Mouse (Mus musculus) adrenal gland, adult 18-20 months (tissue): ENCODE measurements around the gene Rps27. TPM values are rescaled to one million over a fixed set of nuclear protein-coding genes. Genes with fewer than 3 reads are reported as not detected.

ENCODE experiments used
- DNase-seq, 2 experiments: peaks; one replicate each; pipeline ENCODE4 v3.0.0; 2021 to 2022; ENCODE audit warnings: low spot score in 2 of 2
- total RNA-seq, 2 experiments: library from RNA; stranded (reverse); gene quantifications; 1 replicate in 1 of 2; 2 replicates in 1 of 2; pipeline ENCODE4 v1.2.3; 2021

Rps27 gene
- total RNA-seq, 2 experiments from 2014 or later: 2,116 to 2,128 TPM

DNA sequence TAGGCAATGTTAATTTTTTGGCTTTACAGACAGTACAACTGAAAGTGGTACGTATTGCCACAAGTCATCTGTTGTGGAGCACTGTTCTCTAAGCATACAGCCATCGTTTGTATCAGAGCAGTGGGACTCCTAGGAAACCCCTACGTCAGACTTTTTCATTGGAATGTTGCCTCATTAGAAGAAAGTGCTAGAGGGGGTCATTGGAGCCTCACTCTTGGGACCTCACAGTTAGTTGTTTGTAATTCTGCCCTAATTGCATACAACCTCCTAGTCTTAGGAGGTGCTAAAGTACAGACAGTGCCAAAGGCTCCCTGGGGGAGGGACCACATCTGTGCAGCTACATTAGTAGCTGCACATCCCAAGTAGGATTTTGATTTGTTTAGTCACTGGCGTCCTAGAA lies 18.7 kb downstream of the Rps27 start:
- DNase-seq: no peak

DNA sequence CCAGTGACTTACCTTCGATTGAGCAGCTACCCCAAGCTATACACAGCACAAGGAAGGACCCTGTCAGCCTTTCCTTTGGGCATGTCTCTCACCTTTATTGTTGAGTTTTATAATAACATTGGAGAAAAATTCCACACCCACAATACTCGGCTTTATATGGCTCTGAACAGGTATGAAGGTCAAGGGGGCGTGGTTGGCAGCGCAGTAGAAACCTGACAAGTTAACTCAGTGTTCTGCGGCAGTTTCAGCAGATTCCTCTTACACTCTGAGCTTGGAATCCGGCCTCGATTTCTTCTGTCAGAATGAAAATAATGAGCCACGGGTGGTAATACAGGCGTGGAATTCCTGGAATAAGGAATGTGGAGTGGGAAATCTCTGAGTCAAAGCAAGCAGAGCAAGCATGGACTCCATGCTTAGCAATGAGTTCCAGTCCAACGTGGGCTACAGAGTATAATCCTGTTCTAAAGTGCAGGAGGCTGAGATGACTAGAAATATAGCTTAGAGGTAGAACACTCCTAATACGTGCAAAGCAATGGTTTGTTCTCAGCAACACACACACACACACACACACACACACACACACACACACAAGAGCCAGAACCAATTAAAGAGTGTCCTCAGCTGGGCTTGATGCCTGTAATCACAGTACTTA lies 22.5 kb downstream of the Rps27 start:
- no peak for DNase-seq

DNA sequence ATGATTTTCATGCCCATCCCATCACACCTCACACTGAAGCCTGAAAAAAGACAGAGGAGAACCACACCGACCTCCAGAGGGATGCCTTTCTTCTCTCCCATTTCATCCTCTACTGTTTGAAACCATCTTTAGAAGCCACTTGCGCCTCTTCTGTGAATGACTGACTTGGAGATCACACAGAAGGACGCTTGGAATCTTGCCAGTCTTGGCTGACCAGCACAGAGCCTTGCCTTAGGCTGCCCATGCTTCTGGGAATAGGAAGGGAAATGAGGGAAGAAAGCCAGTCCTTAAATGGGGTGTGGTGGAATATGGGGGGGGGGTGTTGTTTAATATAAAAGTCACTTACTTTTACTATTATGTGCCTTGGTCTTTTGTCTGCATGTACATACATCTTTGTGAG lies 29.9 kb downstream of the Rps27 start:
- no peak for DNase-seq

DNA sequence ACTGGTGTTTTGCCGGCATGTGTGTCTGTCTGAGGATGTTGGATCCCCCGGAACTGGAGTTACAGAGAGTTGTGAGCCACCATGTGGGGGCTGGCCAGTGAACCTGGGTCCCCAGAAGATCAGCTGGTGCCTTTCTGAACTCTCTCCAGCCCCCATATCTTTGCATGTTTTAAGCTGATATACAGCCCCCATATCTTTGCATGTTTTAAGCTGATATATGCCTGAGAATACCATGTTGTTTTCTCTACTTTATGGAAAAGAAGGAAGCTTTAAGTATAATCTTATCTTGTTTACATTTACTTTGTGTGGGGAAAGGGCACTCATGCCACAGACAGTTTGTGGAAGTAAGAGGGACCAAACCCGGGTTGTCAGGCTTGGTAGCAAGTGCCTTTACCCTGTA lies 33.9 kb downstream of the Rps27 start:
- no peak for DNase-seq

Other genes with a start within 250 kb of the Rps27 start
- gene Hax1, start 214.9 kb downstream of the Rps27 start, total RNA-seq: 100 to 1,000 TPM; 150 to 153 TPM
- gene 4933434E20Rik, start 162.0 kb downstream of the Rps27 start, total RNA-seq: 10 to 100 TPM; 88.2 to 89.0 TPM
- gene Ubap2l, start 161.0 kb downstream of the Rps27 start, total RNA-seq: 100 to 1,000 TPM; 142 to 156 TPM
- 100 to 1,000 TPM; 169 to 191 TPM for gene Tpm3, start 141.0 kb downstream of the Rps27 start, total RNA-seq
- gene Nup210l, start 109.5 kb downstream of the Rps27 start, total RNA-seq: under 1 TPM; 0.48 to 0.53 TPM
- gene Rab13, start within 50 bp of the Rps27 start, total RNA-seq: 10 to 100 TPM; 21.1 to 30.8 TPM
- gene Jtb, start 17.9 kb upstream of the Rps27 start, total RNA-seq: 10 to 100 TPM; 66.2 to 72.2 TPM
- under 1 TPM; 0.36 to 0.38 TPM for gene Creb3l4, start 29.9 kb upstream of the Rps27 start, total RNA-seq
- gene Slc39a1, start 34.5 kb upstream of the Rps27 start, total RNA-seq: 100 to 1,000 TPM; 115 to 116 TPM
- gene Crtc2, start 40.5 kb upstream of the Rps27 start, total RNA-seq: 10 to 100 TPM; 48.5 to 51.0 TPM
- 1 to 10 TPM; 8.6 to 9.1 TPM for gene Dennd4b, start 51.5 kb upstream of the Rps27 start, total RNA-seq
- gene Gatad2b, start 79.5 kb upstream of the Rps27 start, total RNA-seq: 10 to 100 TPM; 50.0 to 64.5 TPM
- gene Slc27a3, start 176.3 kb upstream of the Rps27 start, total RNA-seq: 100 to 1,000 TPM; 102 to 110 TPM
- gene Ints3, start 220.0 kb upstream of the Rps27 start, total RNA-seq: 10 to 100 TPM; 71.1 to 98.9 TPM